Mouse (Mus musculus): ENCODE measurements around the gene Sema6b. TPM values are rescaled to one million over a fixed set of nuclear protein-coding genes. Genes with fewer than 3 reads are reported as not detected.

Sema6b gene
- polyA plus RNA-seq, 1 experiment from 2014 or later, result 0.81 TPM

DNA sequence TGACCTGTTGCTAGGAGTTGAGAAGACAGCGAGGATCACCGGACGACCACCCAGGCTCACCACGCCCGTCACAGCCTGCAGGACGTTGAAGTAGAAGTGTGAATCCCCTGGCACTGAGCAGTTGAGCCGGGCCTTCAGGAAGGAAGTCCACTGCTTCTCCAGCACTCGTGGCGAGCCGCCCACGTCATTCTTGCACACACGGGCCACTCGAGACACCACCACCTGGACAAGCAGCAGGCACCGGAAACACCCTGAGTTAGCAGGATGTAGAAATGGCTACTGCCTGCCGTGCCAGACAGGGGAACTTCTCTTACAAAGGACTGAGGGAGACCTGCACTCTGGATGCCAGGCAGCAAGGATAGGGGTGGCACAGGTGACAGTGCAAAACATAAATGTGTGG is 11.9 kb downstream of the Sema6b start:
- H3K9me3 ChIP-seq (replicated peaks), result no peaks in the 10 kb centered on the region
- peaks cover 7% of the 10 kb centered on the region for H3K36me3 ChIP-seq (replicated peaks)
- H3K27ac ChIP-seq (replicated peaks), result no peak overlapping the region
- 67% methylated on average over 15 of the region's 15 CpGs for WGBS (ENCODE audit: insufficient replicate concordance)
- H3K4me1 ChIP-seq (replicated peaks), result peaks cover 19% of the 10 kb centered on the region
- peaks cover 16% of the 10 kb centered on the region for H3K27me3 ChIP-seq
- no peak overlapping the region for H3K9ac ChIP-seq
- no peak for ATAC-seq (ENCODE audit: insufficient read depth)
- H3K4me2 ChIP-seq, result no peak overlapping the region
- H3K4me3 ChIP-seq (replicated peaks), result no peak overlapping the region

DNA sequence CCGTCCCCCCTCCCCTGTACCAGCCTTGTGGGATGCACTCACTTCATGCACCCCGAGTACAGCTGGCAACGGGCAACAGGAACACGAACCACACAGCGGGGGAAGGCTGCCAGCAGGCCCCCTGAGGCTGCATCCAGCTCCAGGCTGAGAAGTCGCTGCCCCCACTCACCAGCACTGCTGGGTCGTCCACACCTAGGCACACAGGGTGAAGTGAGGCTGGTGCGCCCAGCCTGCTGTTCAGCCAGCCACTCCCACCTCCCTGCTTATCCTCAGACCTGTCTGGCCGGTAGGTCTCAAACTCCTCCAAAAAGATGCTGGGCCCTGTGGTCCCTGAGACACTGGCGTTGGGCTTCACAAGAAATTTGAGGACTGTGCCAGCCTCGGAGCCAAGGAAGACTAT is 14.0 kb downstream of the Sema6b start:
- Histone ChIP-seq H3K9me3 (replicated peaks) (peaks cover 5% of the 10 kb centered on the region; the same call in 1 of the 2 replicates), H3K27me3 (peaks cover 35% of the 10 kb centered on the region), H3K36me3 (replicated peaks) (peaks cover 5% of the 10 kb centered on the region), H3K4me3 (replicated peaks) (no peak overlapping the region), H3K27ac (replicated peaks) (no peak overlapping the region), H3K4me1 (replicated peaks) (0 out of 2 replicates have a peak, but pooled peaks cover 11% of the 10 kb centered on the region), H3K4me2 (no peak overlapping the region), H3K9ac (no peak overlapping the region)
- 71% methylated on average over 11 of the region's 11 CpGs for WGBS (ENCODE audit: insufficient replicate concordance)
- no peak for ATAC-seq (ENCODE audit: insufficient read depth)

DNA sequence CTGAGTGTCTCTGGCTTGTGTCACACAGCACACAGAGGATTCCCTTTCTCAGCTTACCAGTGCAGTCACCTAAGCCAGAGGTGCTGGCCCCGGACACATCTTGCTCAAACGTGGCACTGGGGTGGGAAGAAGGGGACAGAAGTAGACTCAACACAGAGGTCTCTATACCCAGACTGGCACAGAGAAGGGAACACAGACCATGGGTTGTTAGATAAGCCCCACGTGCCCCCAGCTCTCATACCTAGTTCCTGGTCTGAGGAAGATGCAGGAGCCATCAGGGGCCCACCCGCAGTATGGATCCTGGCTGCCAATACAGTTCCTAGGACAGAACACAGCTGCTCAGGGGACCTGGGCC is 14.9 kb downstream of the Sema6b start:
- WGBS (ENCODE audit: insufficient replicate concordance), result 82% methylated on average over 4 of the region's 4 CpGs
- no peak overlapping the region for H3K9ac ChIP-seq
- no peak overlapping the region for H3K4me3 ChIP-seq (replicated peaks)
- no peak overlapping the region for H3K27ac ChIP-seq (replicated peaks)
- H3K27me3 ChIP-seq, result peaks cover 44% of the 10 kb centered on the region
- H3K4me2 ChIP-seq, result no peak overlapping the region
- H3K4me1 ChIP-seq (replicated peaks), result peaks cover 14% of the 10 kb centered on the region; the same call in 1 of the 2 replicates
- no peak for ATAC-seq (ENCODE audit: insufficient read depth)
- peaks cover 5% of the 10 kb centered on the region; the same call in 1 of the 2 replicates for H3K9me3 ChIP-seq (replicated peaks)
- H3K36me3 ChIP-seq (replicated peaks), result no peaks in the 10 kb centered on the region

DNA sequence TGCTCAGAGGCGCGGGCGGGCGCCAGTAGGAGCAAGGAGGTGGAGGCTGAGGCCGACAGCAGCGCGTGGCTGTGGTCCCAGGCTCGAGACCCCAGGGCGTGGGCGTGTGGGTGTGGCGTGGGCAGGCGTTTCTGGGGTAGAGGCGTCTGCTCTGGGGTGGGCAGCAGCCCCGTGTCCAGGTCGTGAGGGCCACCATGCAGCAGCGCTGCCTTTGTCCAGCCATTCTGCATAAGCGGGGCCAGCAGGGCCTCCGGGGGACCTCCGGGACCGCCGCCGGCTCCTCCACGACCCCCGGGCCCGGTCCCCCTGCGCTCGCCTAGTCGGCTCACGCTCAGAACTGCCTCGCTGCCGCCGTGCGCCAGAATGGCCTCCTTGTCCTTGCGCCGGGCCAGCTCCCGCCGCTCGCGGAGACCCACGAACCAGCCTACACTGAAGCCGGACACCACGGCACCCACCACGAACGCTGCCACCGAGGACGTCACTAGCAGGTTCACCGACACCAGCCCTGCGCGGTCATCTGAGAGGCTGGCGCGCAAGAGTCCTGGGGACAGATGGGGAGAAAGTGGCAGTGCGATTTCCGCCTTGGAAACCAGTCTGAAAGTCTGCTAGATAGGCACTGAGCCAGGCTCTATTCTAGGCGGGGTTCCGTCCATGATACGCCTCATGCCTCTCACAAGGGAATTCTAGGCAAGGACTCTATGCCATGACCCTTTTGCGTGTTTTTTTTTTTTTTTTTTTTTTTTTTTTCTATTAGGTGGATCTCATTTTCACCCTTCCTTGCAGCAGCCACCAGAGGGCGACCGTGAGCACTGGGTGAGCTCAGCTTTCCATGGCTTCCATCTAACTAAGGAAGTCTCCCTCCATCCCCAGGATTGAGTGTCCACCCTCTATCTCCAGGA is 15.5 kb downstream of the Sema6b start:
- peak overlapping the region; percentile 36 for H3K4me3 ChIP-seq (replicated peaks)
- no peak overlapping the region for H3K9ac ChIP-seq
- peak overlapping the region; percentile 61 for H3K4me2 ChIP-seq
- H3K27me3 ChIP-seq, result peaks cover 51% of the 10 kb centered on the region
- H3K4me1 ChIP-seq (replicated peaks), result peaks cover 20% of the 10 kb centered on the region; the same call in 1 of the 2 replicates
- ATAC-seq (ENCODE audit: insufficient read depth), result no peak
- 40% methylated on average over 59 of the region's 59 CpGs for WGBS (ENCODE audit: insufficient replicate concordance)
- peaks cover 5% of the 10 kb centered on the region; the same call in 1 of the 2 replicates for H3K9me3 ChIP-seq (replicated peaks)
- no peaks in the 10 kb centered on the region for H3K36me3 ChIP-seq (replicated peaks)
- no peak overlapping the region for H3K27ac ChIP-seq (replicated peaks)

DNA sequence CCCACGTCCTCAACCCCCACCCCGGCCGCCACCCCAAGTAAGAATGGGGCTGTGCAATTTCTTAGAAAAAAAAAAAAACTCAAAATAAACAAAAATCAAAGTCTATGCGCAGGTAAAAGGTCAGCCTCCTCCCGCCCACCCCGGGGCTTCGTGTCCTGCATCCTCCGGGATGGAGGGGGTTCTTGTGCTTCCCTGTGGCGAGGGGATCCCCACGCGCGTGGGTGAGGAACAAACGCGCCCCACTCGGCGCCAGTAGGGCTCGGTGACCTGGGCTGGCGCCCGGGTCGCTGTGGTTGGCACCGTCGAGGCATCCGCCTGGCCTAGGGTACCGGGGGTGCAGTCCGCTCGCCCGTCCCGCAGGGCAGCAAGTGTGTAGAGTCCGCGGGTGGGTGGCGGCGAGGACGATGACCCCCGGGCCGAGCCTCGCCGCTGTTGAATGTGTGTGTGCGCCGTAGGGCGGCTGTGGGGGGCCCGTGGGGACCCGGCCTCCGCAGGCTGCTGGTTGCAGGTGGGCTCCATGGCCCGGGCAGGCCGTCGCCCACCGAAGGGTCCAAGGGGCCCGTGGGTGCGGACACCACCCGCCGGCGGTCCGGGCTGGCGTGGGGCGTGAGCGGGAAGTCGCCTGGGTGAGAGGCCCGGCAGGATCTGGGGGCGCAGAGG is 16.3 kb downstream of the Sema6b start:
- 58% methylated on average over 59 of the region's 59 CpGs for WGBS (ENCODE audit: insufficient replicate concordance)
- Histone ChIP-seq H3K4me1 (replicated peaks) (peaks cover 24% of the 10 kb centered on the region; the same call in 1 of the 2 replicates), H3K36me3 (replicated peaks) (no peaks in the 10 kb centered on the region), H3K27ac (replicated peaks) (no peak overlapping the region), H3K9ac (no peak overlapping the region), H3K4me2 (peak overlapping the region; percentile 61), H3K27me3 (peaks cover 59% of the 10 kb centered on the region), H3K9me3 (replicated peaks) (peaks cover 5% of the 10 kb centered on the region; the same call in 1 of the 2 replicates), H3K4me3 (replicated peaks) (peak overlapping the region; percentile 36)
- no peak for ATAC-seq (ENCODE audit: insufficient read depth)

DNA sequence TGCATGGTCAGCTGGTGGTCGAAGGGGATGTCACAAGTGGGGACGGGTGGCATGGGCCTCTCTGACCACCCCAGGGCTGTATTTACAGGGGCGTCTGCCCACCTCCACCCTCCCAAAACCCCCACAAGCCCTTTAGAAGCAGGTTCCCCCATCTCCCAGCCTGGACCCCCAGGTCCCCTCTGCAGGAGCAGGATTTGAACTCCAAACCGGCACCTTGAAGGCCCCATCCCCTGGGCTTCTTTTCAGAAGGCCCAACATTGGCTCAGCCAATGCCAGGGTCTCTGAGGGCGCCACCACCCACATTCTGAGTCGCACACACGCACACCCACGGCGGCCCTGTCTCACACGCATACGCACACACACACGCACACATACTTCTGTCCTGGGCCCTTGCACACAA is 17.0 kb downstream of the Sema6b start:
- no peak overlapping the region for H3K4me3 ChIP-seq (replicated peaks)
- H3K4me1 ChIP-seq (replicated peaks), result peaks cover 24% of the 10 kb centered on the region; the same call in 1 of the 2 replicates
- no peak for ATAC-seq (ENCODE audit: insufficient read depth)
- H3K36me3 ChIP-seq (replicated peaks), result no peaks in the 10 kb centered on the region
- H3K27me3 ChIP-seq, result peaks cover 65% of the 10 kb centered on the region
- peaks cover 5% of the 10 kb centered on the region; the same call in 1 of the 2 replicates for H3K9me3 ChIP-seq (replicated peaks)
- H3K9ac ChIP-seq, result no peak overlapping the region
- H3K4me2 ChIP-seq, result no peak overlapping the region
- H3K27ac ChIP-seq (replicated peaks), result no peak overlapping the region
- 75% methylated on average over 12 of the region's 12 CpGs for WGBS (ENCODE audit: insufficient replicate concordance)

DNA sequence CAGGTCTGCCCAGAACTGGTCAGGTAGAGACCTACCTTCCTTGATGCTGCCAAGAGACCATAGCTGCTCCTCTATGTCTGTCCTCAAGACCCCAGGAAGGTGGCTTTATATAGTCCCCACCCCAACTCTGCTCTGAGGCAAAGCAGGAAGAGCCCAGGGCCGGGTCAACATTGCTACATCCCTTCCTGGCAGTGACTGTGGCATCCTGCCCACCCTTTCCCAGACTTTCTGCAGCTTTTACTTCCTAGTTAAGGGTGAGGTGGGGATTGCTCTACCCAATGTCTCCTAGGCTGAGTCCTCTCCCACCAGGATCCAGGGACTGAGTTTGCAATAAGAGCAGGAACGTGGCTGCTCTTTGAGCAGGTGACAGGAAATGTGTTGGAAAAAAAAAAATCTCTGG is 18.3 kb downstream of the Sema6b start, which contains the start of gene Lrg1:
Gene Lrg1, minus strand, starts transcription at position 176 of the 400 bp plus-strand sequence.
- peaks cover 75% of the 10 kb centered on the region for H3K27me3 ChIP-seq

DNA sequence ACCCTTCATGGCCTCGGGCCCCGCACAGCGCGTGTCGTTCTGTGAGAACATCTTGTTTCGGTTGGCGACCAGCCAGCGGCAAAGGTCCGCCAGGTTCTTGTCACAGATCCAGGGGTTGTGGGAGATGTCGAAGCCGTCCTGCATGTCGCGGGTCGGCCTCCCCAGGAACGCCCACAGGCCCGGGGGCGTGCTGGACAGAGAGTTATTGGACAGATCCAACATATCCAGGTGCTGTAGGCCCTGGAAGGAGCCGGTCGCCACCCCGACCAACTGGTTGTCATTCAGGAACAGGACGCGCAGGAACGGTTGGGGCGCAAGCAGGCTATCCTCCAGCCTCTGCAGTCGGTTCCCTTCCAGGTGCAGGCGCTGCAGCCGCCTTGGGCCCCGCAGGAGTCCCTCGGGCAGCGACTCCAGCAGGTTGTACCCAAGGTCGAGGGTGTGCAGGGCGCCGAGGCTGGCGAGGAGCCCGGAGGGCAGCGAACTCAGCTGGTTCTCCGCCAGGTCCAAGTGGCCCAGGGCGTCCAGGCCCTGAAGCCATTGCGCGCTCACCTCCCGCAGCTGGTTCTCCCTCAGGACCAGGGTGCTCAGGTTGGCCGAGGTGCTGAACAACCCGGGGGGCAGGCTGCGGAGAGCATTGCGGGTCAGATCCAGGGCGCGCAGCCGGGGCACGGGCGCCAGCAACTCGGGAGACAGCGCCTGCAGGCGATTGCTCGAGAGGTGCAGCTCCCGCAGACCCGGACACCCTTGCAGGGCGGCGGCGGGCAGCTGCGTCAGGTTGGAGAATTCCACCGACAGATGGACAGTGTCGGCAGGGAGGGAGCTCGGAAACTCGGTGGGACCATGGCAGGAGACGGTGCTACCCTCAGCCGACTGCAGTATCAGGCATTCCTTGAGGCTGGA is 19.9 kb downstream of the Sema6b start:
- ATAC-seq (ENCODE audit: insufficient read depth), result no peak
- 7% methylated on average over 66 of the region's 66 CpGs for WGBS (ENCODE audit: insufficient replicate concordance)
- H3K4me3 ChIP-seq (replicated peaks), result peak overlapping the region; percentile 29

More for the DNA sequence above, 18.3 kb downstream of the Sema6b start, which contains the start of gene Lrg1:
- peaks cover 31% of the 10 kb centered on the region for H3K4me1 ChIP-seq (replicated peaks)
- peak within 1 kb of the TSS; percentile 29; the same call in 1 of the 2 replicates for H3K4me3 ChIP-seq (replicated peaks)
- H3K36me3 ChIP-seq (replicated peaks), result no peaks in the 10 kb centered on the region
- H3K4me2 ChIP-seq, result 0 out of 2 replicates have a peak within 1 kb of the TSS, but pooled peaks have one; percentile 46
- WGBS (ENCODE audit: insufficient replicate concordance), result 31% methylated on average over 2 of the region's 2 CpGs
- no peak within 1 kb of the TSS for H3K27ac ChIP-seq (replicated peaks)
- H3K9me3 ChIP-seq (replicated peaks), result peaks cover 5% of the 10 kb centered on the region; the same call in 1 of the 2 replicates
- H3K9ac ChIP-seq, result no peak within 1 kb of the TSS
- no peak for ATAC-seq (ENCODE audit: insufficient read depth)

DNA sequence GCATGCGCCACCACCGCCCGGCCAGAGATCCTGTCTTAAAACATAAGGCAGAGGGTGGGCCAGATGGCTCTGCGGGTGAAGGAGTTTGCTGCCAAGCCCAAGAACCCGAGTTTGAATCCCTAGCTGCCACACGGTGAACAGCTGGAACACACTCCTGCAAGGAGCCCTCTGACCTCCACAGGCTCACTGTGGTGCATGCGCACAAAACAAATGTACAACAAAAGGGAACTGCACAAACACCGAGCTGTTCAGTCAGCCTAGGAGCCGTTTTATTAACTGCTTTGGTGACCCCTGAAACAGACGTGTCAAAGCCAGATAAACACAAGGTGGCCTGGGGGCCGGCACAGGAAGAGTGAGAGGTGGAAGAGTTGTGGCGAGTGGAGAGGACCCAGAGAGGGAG is 20.7 kb downstream of the Sema6b start:
- WGBS (ENCODE audit: insufficient replicate concordance), result 29% methylated on average over 12 of the region's 12 CpGs
- H3K27ac ChIP-seq (replicated peaks), result no peak overlapping the region
- no peaks in the 10 kb centered on the region for H3K36me3 ChIP-seq (replicated peaks)
- H3K27me3 ChIP-seq, result peaks cover 79% of the 10 kb centered on the region
- peaks cover 5% of the 10 kb centered on the region; the same call in 1 of the 2 replicates for H3K9me3 ChIP-seq (replicated peaks)
- H3K4me3 ChIP-seq (replicated peaks), result peak overlapping the region; percentile 29; the same call in 1 of the 2 replicates
- H3K9ac ChIP-seq, result no peak overlapping the region
- ATAC-seq (ENCODE audit: insufficient read depth), result no peak
- peaks cover 28% of the 10 kb centered on the region for H3K4me1 ChIP-seq (replicated peaks)
- peak overlapping the region; percentile 46 for H3K4me2 ChIP-seq

More for the DNA sequence above, 19.9 kb downstream of the Sema6b start:
- Histone ChIP-seq H3K9ac (no peak overlapping the region), H3K9me3 (replicated peaks) (peaks cover 5% of the 10 kb centered on the region; the same call in 1 of the 2 replicates), H3K27ac (replicated peaks) (no peak overlapping the region), H3K27me3 (peaks cover 82% of the 10 kb centered on the region), H3K4me2 (peak overlapping the region; percentile 46), H3K36me3 (replicated peaks) (no peaks in the 10 kb centered on the region), H3K4me1 (replicated peaks) (peaks cover 31% of the 10 kb centered on the region)

DNA sequence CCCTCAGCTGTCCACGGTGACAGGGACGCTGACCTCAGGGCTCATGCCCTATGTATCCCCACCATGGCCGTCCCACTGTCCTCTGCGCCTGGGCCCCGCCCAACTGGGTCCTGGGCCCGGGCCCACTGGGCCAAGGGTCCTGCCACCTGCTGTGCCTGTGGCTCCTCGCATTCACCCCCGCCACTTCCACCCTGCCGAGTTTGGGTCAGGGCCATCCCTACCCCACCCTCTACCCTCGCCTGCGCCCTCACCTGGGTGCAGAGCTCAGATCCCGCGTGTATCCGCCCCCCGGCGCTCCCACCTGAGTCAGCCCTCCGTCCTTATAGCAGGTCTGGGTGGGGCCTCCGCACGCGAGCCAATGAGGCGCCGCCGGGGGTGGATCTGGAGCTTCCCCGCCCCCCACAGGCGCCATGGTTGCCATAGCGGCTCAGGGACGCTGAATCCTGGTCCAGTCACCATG is 22.9 kb downstream of the Sema6b start, which contains the start of gene Plin5:
Gene Plin5, minus strand, starts transcription at position 346 of the 460 bp plus-strand sequence.
- peak within 1 kb of the TSS; percentile 65 for H3K4me2 ChIP-seq
- H3K27me3 ChIP-seq, result peaks cover 58% of the 10 kb centered on the region
- H3K4me3 ChIP-seq (replicated peaks), result peak within 1 kb of the TSS; percentile 37
- H3K9ac ChIP-seq, result 0 out of 2 replicates have a peak within 1 kb of the TSS, but pooled peaks have one; percentile 15
- 4% methylated on average over 27 of the region's 27 CpGs for WGBS (ENCODE audit: insufficient replicate concordance)
- H3K4me1 ChIP-seq (replicated peaks), result peaks cover 29% of the 10 kb centered on the region
- no peak within 1 kb of the TSS for H3K27ac ChIP-seq (replicated peaks)
- peak; percentile 49 for ATAC-seq (ENCODE audit: insufficient read depth)
- H3K36me3 ChIP-seq (replicated peaks), result no peaks in the 10 kb centered on the region
- H3K9me3 ChIP-seq (replicated peaks), result no peaks in the 10 kb centered on the region

All from liver, embryonic 15.5 days (tissue).